Mouse (Mus musculus): ENCODE data around the gene Gm28051. TPM values are rescaled to one million over a fixed set of nuclear protein-coding genes. Genes with fewer than 3 reads are reported as not detected.

The Gm28051 gene
- total RNA-seq, 2 experiments from 2014 or later = not detected

GRCm38 (mm10) chr12:102710851-102711375, 46.7 kb downstream of the Gm28051 start:
- intact Hi-C loops (cut with DNase I; ENCODE audit: low total_unique reads) = no loop called here
- DNase-seq = no peak

- intact Hi-C loops (cut with DNase I; ENCODE audit: low total_unique reads) = loop anchor here (5.0 kb wide), 1 partner anchor 128 kb away; no protein-coding TSS in a partner anchor
- no peak for DNase-seq
These were observed 47.7 kb downstream of the Gm28051 start for GRCm38 (mm10) chr12:102709896-102710295.

- DNase-seq = peak; percentile 36
- intact Hi-C loops (cut with DNase I; ENCODE audit: low total_unique reads) = loop anchor here (5.0 kb wide), 1 partner anchor 126 kb away; no protein-coding TSS in a partner anchor
These were observed 49.3 kb downstream of the Gm28051 start for GRCm38 (mm10) chr12:102708220-102708619.

- intact Hi-C loops (cut with DNase I; ENCODE audit: low total_unique reads) = loop anchor here (5.0 kb wide), 1 partner anchor 125 kb away; no protein-coding TSS in a partner anchor
- DNase-seq = no peak
These were observed 50.6 kb downstream of the Gm28051 start for GRCm38 (mm10) chr12:102706833-102707463.

- no peak for DNase-seq
- intact Hi-C loops (cut with DNase I; ENCODE audit: low total_unique reads) = loop anchor here (5.0 kb wide), 1 partner anchor 124 kb away; no protein-coding TSS in a partner anchor
These were observed 51.5 kb downstream of the Gm28051 start for GRCm38 (mm10) chr12:102705906-102706640.

GRCm38 (mm10) chr12:102705216-102705871, 52.2 kb downstream of the Gm28051 start:
- DNase-seq = peak; percentile 90
- intact Hi-C loops (cut with DNase I; ENCODE audit: low total_unique reads) = loop anchor here (5.0 kb wide), 1 partner anchor 123 kb away; no protein-coding TSS in a partner anchor

- peak; percentile 65 for DNase-seq
- intact Hi-C loops (cut with DNase I; ENCODE audit: low total_unique reads) = loop anchor here (5.0 kb wide), 1 partner anchor 122 kb away; no protein-coding TSS in a partner anchor
These were observed 52.9 kb downstream of the Gm28051 start, which contains the start of gene Itpk1 for GRCm38 (mm10) chr12:102704457-102705198. Gene Itpk1 (minus strand): TSS chr12:102704930.

- intact Hi-C loops (cut with DNase I; ENCODE audit: low total_unique reads) = no loop called here
These were observed 53.6 kb downstream of the Gm28051 start for GRCm38 (mm10) chr12:102703921-102704408.

GRCm38 (mm10) chr12:102703441-102703840, 54.1 kb downstream of the Gm28051 start:
- DNase-seq = no peak
- intact Hi-C loops (cut with DNase I; ENCODE audit: low total_unique reads) = no loop called here

More at GRCm38 (mm10) chr12:102703921-102704408, 53.6 kb downstream of the Gm28051 start:
- DNase-seq = no peak

- intact Hi-C loops (cut with DNase I; ENCODE audit: low total_unique reads) = no loop called here
- no peak for DNase-seq
These were observed 54.5 kb downstream of the Gm28051 start for GRCm38 (mm10) chr12:102703111-102703412.

GRCm38 (mm10) chr12:102702356-102703110, 55.0 kb downstream of the Gm28051 start:
- intact Hi-C loops (cut with DNase I; ENCODE audit: low total_unique reads) = no loop called here
- peak; percentile 83 for DNase-seq

- DNase-seq = no peak
- intact Hi-C loops (cut with DNase I; ENCODE audit: low total_unique reads) = no loop called here
These were observed 55.8 kb downstream of the Gm28051 start for GRCm38 (mm10) chr12:102701691-102702207.

- intact Hi-C loops (cut with DNase I; ENCODE audit: low total_unique reads) = no loop called here
These were observed 57.1 kb downstream of the Gm28051 start for GRCm38 (mm10) chr12:102700453-102700852.

GRCm38 (mm10) chr12:102699156-102699555, 58.4 kb downstream of the Gm28051 start:
- no peak for DNase-seq
- intact Hi-C loops (cut with DNase I; ENCODE audit: low total_unique reads) = no loop called here

More at GRCm38 (mm10) chr12:102700453-102700852, 57.1 kb downstream of the Gm28051 start:
- no peak for DNase-seq

GRCm38 (mm10) chr12:102698089-102698684, 59.4 kb downstream of the Gm28051 start:
- DNase-seq = no peak
- intact Hi-C loops (cut with DNase I; ENCODE audit: low total_unique reads) = no loop called here

GRCm38 (mm10) chr12:102697381-102697780, 60.2 kb downstream of the Gm28051 start:
- intact Hi-C loops (cut with DNase I; ENCODE audit: low total_unique reads) = no loop called here

GRCm38 (mm10) chr12:102696635-102697354, 60.8 kb downstream of the Gm28051 start:
- no peak for DNase-seq
- intact Hi-C loops (cut with DNase I; ENCODE audit: low total_unique reads) = no loop called here

More at GRCm38 (mm10) chr12:102697381-102697780, 60.2 kb downstream of the Gm28051 start:
- no peak for DNase-seq
